Mouse (Mus musculus): ENCODE measurements around the gene Rnasel. TPM values are rescaled to one million over a fixed set of nuclear protein-coding genes. Genes with fewer than 3 reads are reported as not detected.

The Rnasel gene
- polyA plus RNA-seq (2014; fragmentation: Illumina TruSeq; extraction: RNeasy Lipid Tissue Mini Kit (QIAGEN cat#74804); ENCODE audit: low read depth, low replicate concordance), result 5.7 TPM

DNA sequence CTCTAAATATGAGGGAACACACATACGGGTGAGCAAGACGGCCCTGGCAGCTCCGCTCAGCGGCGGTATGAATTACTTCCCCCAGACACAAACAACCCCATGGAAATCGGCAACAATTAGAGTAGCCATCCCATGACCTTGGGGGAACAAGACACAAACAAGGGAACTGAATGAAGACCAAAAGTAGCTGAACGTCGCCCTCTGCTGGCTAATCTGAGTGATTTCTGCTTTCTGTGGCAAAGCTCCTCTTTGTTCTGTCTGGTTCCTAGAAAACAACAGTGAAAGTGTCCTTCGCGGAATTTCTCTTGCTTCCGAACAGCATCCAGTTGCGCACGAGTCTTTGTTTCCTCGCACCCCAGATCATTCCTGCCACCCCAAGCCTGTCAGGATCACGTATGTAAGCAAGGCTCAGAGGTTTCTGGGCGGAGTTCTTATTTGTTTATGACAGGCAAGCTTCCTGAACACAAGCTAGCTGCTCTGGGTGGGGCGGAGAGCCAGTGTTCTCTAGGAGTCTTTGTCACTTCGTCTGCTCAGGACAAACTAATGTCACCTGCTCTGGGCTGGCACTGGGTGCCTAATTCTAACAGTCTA lies at the start of gene Rnasel:
Gene Rnasel (plus strand): TSS at position 216 of the 591 bp plus-strand sequence.

DNA sequence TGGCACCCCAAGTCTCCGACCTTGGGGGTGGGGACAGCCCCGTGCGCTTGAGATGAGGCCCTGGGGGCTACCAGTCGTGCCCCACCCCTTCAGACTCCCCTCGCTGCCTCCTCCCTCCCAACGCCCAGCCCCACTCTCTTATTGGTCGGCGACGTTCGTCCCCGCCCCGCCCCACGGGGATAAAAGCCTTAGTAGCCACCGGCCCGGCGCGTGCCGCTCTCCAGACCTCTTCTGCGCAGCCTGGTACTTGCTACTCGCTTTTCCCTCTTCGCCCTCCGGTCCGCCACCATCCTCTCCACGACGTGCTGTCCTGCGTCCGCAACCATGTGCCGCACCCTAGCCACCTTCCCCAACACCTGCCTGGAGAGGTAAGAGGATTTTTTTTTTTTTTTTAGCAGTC lies 9.1 kb upstream of the Rnasel start, which contains the start of gene Rgs16:
Gene Rgs16 (plus strand): TSS at position 205 of the 400 bp plus-strand sequence.

Other genes with a start within 250 kb of the Rnasel start
- 11.9 TPM for gene Npl, start 199.4 kb upstream of the Rnasel start, polyA plus RNA-seq (2014; fragmentation: Illumina TruSeq; extraction: RNeasy Lipid Tissue Mini Kit (QIAGEN cat#74804); ENCODE audit: low read depth, low replicate concordance)
- gene Rgs8, start 96.4 kb upstream of the Rnasel start, polyA plus RNA-seq (2014; fragmentation: Illumina TruSeq; extraction: RNeasy Lipid Tissue Mini Kit (QIAGEN cat#74804); ENCODE audit: low read depth, low replicate concordance), result 0.07 TPM
- gene Rgs16, start 9.1 kb upstream of the Rnasel start, polyA plus RNA-seq (2014; fragmentation: Illumina TruSeq; extraction: RNeasy Lipid Tissue Mini Kit (QIAGEN cat#74804); ENCODE audit: low read depth, low replicate concordance), result not detected
- gene Rgsl1, start 94.7 kb downstream of the Rnasel start, polyA plus RNA-seq (2014; fragmentation: Illumina TruSeq; extraction: RNeasy Lipid Tissue Mini Kit (QIAGEN cat#74804); ENCODE audit: low read depth, low replicate concordance), result 60.7 TPM
- 0.10 TPM for gene Teddm1b, start 124.9 kb downstream of the Rnasel start, polyA plus RNA-seq (2014; fragmentation: Illumina TruSeq; extraction: RNeasy Lipid Tissue Mini Kit (QIAGEN cat#74804); ENCODE audit: low read depth, low replicate concordance)
- not detected for gene Teddm1a, start 142.3 kb downstream of the Rnasel start, polyA plus RNA-seq (2014; fragmentation: Illumina TruSeq; extraction: RNeasy Lipid Tissue Mini Kit (QIAGEN cat#74804); ENCODE audit: low read depth, low replicate concordance)
- 309 TPM for gene Glul, start 150.5 kb downstream of the Rnasel start, polyA plus RNA-seq (2014; fragmentation: Illumina TruSeq; extraction: RNeasy Lipid Tissue Mini Kit (QIAGEN cat#74804); ENCODE audit: low read depth, low replicate concordance)
- 1.1 TPM for gene Teddm2, start 150.8 kb downstream of the Rnasel start, polyA plus RNA-seq (2014; fragmentation: Illumina TruSeq; extraction: RNeasy Lipid Tissue Mini Kit (QIAGEN cat#74804); ENCODE audit: low read depth, low replicate concordance)

All from testis, adult 10 weeks (tissue).